Mouse (Mus musculus): ENCODE results near the gene Atp11a.

Atp11a gene

DNA sequence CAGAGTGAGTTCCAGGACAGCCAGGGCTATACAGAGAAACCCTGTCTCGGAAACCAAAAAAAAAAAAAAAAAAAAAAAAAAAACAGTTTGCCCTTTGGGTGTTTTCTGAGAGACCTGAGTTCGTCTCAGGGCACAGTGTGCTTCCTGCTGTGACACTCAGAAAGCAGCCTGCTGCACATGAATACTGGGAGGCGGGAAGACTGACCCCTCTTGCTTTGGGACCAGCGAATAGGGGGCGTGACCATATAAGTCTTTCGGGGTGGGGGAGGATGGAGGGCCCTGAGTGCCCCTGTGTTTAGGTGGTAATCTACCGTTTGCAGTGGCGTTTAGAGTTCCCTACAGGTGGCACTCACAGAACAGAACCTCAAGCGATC lies 116.2 kb downstream of the Atp11a start:
- DNase-seq (ENCODE audit: low spot score in 2 of 2): no peak

DNA sequence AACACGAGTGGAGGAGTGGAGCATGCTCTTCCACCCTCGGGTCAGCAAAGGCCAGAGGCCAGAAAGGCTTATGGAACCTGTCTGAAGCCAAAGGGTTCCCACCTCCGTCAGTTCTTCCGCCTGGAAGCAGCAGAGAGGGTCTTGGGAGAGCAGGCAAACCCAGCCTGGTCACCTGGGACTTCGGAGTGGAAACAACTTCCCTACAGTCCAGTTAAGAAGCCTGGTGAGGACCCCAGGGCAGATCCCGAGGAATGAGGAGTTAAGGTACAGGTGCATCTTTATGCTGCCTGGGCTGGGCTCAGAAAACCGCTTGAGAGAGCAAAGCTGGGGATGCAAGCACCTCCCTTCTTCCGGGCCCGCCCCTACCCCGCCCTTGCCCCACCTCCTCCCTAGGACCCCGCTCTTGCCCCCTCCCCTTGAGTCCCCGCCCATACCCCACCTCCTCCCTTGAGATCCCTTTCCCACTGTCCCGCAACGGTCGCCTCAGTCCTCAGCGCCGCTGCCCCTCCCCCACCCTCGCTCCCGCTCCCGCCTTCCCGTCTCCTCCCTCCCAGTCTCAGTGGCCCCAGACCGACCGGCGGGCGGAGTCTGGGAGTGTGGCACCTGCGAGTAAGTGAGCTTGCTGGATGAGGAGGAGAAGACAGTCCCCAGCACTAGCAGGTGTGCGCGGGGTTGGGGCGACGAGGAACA lies 116.7 kb downstream of the Atp11a start, which contains the start of gene Mcf2l:
TSS of gene Mcf2l (plus strand) at position 450 of the 690 bp plus-strand sequence.
- peak; percentile 61 to 69 for DNase-seq (ENCODE audit: low spot score in 2 of 2)

DNA sequence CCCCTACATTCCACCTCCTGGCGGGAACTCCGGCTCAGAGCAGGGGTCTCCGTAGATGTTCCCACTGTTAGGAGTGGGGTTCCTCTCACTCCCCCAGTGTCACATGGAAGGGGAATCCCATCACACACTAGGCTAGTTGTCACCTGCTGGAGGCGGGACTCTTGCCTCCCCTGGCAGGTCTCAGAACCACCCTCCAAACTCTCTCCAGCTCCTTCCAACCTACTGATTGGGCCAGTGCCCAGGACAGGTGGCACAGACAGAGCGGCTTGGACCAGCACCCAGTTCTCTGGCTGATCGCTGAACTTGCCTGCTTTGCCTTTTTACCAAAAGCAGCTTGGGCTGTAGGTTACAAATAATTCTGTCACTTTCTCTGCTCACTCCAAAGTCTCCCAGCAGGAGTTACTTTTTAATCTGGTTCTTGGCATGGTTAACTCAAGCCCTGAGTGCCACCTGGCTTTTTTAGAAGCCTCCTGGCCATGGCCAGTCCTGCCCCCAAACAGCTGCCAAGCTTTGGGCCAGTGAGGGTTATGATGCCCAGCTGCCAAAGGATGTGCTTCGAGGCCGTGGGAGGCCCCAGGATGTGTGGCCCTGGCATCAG lies 117.5 kb downstream of the Atp11a start:
- peak; percentile 38 to 62 for DNase-seq (ENCODE audit: low spot score in 2 of 2)

DNA sequence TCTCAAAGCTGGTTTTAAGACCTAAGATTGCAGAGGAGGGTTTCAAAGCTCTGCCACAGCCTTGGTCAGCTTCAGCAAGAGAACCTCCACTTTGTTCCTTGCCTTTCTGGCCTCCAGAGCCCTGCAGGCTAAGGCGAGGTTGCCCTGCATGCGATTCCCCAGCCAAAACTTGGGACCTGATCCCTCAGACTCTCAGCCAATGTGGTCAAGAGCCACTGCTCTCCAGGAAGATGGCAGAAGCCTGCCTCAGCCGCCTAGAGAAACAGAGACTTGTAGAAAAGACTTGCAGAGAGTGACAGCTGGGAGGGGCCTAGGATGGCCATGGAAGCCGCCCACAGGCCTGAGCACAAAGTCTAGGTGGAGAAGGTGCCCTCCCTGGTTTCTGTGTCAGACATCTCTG lies 118.2 kb downstream of the Atp11a start:
- no peak for DNase-seq (ENCODE audit: low spot score in 2 of 2)

DNA sequence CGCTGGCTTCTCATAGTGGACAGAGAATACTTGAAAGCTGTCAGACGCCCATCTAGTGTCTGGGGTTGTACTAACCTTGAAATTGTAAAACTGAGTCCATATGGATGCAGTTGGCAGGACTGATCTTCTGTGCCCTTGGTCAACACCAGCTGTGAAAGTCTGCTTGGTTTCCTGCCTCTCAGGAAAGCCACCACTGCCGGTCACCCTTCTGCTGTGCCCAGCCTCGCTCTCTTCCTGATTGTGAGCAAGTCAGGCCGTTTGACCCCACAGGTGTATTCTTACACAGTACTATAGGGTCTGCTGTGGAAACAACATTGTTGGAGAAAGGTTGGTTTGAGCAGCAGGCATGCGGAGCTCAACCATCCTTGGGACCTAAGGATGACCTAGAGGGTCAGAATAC lies 120.3 kb downstream of the Atp11a start:
- DNase-seq (ENCODE audit: low spot score in 2 of 2): no peak

DNA sequence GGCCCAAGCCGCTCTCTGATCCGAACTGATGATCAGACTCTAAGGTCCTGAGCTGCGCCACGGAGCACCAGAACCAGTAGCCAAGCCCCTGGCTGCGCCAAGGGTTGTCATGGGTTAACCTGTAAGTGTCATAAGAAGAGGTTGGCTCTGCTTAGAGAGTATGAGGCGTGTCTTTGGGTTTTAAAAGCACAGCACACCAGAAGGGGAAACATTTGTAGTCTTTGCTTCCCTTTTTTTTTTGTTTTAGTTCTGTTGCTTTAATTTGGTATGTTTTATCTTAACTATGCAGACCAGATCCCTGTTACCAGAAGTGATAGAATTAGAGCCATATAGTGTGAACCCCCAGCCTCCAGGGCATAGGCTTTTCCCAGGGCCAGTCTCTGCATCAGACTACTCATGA lies 123.3 kb downstream of the Atp11a start:
- no peak for DNase-seq (ENCODE audit: low spot score in 2 of 2)

DNA sequence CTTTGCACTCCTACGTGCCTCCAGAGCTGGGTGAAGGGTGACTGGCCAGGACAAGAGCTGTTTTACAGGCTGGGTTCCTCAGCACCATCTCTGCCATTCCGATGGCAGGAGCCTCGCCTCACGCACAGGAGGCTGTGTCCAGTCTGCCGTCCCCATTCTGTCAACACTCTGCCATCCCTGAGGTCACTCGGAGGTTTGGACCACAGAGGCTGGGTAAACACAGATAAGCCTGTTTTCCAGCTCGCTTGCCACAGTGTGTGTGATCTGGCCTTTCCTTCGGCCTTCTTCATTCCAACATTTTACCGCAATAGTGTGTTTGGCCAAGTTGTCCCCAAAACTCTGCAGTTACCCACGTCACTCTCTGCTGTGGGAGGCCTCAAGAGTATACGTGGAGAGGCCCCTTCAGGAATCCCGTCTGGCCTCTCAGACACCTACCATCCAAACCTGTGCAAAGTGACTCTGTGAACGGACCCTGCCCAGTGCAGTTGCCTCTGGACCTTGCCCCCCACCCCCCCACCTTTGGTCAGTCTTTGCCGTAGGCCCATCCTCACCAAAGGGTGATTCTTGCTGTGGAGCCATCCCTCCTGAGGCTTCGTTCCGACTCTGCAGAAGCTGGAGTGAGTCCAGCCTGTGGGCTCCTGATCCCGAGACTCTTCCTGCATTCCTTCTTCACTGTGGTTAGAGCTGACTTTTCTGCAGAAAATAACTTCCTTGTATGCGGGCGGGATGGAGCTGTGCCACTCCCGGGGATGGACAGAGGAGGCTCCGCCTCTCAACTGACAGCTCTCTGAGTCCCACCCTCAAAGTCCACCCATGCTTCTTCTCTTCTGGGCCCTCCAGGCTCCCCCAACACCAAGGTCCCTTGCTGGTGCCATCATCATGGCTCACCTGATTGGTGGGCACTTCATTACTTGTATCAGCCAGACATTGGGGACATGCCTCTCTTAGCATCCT lies 126.5 kb downstream of the Atp11a start:
- no peak for DNase-seq (ENCODE audit: low spot score in 2 of 2)

DNA sequence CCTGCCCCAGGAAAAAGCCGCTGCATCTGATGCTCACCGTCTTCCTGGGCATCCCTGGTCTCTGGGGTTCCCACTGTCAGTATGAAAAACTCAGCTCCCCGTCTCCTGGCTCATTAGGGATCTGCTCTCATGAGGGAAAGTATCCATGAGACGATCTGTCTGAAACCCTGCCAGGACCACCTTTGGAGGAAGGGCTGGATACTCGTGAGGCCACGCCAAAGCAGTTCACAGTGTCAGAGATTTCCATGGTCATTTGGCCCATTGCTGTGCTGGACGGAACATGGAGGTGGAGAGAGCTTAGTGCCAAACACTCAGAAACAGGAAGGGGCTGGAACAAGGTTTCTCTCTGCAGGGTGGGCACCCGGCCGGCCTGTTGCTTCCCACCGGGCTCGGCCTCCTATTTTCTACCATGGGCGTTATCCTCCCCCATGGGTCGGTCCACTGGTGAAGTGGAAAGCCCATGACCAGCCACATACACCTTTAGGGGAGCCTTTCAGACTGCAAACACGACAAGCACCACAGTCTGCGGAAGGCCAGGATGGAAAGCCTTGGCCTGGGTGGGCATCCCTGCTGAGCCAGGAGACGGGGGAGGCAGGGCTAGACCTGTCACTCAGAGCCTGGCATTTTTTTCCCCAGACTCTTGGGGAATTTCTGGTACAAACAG lies 131.1 kb downstream of the Atp11a start:
- DNase-seq (ENCODE audit: low spot score in 2 of 2): no peak

DNA sequence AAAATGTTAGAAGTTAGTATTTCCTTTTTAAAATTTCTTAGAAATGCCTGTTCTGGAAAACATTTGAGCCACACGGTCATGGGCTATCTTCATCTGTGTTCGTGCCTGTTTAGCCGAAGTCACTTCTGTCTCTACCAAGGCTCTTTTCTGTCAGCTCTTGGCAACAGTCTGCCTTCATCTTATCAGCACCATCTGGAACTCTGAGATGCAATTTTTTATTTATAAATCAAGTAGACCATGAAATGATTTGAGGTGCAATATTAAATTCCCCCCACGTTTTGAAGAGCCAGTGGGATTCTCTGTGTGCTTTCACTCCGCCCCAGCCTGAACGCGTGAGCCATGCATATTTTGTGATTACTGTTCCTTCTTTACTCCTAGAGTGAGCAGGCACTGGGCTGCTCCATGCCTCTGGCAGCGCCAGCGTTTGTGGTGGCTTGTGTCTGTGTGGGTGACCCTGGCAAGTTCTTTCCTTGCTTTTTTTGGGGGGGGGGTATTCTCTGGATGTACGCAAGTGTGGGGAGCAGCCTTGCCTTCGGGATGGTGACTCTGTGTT lies 132.3 kb downstream of the Atp11a start:
- DNase-seq (ENCODE audit: low spot score in 2 of 2): no peak

DNA sequence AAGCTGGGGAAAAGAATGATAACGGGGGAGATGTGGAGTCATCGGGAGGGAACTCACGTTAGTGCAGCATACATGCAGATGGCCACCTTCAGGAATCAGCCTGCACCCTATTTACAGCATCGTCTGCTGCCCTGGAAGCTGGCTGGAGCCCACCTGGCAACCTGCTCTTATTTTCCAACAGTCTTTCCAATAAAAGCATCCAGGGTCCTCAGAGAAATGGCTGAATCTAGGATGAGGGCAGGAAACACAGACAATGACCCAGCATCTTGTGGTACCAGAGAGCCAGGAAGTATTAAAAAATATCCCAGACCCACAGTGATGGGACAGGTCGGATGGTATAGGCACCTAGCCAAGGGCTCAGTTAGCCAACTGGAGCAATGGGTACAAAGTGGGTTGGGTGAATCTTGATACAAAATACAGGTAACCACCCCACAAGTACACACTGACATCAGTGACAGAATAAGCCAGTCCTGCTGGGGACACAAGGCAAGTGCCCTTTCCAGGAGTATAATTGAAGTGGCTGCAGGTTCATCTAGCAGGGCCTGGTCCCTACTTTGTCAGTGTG lies 136.2 kb downstream of the Atp11a start:
- no peak for DNase-seq (ENCODE audit: low spot score in 2 of 2)

DNA sequence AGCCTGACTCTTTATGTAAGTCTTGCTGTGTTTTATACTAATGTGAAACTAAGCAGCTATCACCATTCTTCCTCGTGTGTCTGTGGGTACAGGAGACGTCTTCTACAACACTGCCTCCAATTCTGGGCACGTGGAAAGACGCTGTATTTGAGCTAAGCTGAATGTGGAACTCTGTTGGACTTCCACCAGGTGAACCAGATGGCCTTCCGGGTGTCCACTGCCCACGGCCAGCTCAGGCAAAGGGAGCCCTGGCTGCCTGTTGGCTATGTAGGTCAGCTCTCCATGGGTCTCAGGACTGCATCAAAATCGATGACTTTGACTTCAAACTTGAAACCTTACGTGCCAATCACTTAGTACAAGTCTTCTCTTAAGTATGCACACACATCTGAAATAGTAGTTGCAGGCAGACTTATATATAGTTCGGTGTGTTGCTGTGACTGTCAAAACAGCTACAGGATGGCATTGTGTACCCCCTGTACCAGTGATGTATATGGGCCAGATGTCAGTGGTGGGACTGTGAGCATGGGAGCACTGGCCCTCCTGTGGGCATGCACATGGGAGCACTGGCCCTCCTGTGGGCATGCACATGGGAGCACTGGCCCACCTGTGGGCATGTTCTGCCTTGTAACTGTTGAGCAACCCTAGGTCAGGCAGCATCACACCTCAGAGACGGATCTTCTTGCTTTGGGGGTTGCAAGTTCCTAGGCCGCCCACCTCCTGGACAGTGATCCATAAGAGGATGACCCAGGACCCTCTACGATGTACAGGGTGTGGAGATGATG lies 137.2 kb downstream of the Atp11a start:
- DNase-seq (ENCODE audit: low spot score in 2 of 2): no peak

DNA sequence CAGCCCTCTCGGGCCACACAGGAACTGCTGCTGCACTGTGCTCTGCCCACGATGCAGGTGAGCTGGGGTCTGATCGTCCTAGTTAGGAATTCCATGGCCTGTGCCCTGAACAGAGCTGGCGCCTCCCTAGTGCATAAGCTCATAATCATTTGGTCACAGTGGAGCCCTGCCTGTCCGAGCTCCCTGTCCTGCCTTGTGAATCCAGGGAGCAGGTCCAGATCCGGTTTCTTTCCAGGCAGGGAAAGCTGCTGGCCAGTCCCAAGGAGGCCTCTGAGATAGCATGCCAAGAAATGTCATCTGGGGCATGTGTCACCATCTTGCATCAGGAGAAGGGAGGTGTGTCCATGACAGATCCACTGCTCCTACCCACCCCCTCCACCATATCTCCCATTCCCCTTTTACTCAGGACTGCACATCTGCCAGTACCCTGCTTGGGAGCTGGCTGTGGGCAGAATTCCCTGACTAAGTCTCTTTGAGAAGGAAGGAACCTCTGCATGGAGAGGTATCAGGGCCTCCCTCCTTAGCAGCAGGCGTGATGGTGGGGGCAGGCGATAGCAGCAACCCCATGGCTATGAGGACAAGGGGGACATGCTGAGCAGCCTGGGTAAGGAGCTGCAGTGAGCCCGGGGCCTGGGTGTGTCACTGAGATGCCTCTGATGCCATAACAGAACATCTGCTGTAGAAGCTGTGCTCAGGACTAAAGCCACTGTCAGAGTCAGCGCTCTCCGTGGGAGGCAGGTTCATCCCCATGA lies 138.1 kb downstream of the Atp11a start:
- DNase-seq (ENCODE audit: low spot score in 2 of 2): no peak

DNA sequence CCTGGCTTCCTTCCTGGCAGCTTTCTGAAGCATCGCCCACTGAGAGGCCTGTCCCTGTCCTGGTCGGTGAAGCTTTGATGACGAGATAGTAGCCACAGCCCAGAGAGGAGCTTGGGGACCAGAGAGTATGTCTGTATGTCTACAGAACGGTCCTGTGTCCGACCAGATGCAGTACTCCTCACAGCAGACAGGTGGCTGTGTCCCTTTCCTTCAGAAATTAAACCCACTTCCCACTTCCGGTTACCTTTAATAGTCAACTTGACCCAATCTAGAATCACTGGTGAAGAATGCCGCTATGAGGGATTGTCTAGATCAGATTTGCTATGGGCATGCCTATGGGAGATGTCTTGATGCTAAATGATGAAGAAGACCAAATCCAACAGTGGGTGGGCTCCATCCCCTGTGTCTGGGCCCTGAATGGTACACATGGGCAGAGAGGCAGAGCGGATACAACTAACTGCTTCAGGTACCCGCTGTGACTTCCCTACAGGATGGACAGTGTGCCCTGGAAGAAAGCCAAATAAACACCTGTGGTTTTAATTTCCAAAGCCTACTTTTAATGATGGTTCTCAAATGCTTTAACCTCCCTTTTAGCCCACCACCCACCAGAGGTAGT lies 138.8 kb downstream of the Atp11a start:
- DNase-seq (ENCODE audit: low spot score in 2 of 2): no peak

DNA sequence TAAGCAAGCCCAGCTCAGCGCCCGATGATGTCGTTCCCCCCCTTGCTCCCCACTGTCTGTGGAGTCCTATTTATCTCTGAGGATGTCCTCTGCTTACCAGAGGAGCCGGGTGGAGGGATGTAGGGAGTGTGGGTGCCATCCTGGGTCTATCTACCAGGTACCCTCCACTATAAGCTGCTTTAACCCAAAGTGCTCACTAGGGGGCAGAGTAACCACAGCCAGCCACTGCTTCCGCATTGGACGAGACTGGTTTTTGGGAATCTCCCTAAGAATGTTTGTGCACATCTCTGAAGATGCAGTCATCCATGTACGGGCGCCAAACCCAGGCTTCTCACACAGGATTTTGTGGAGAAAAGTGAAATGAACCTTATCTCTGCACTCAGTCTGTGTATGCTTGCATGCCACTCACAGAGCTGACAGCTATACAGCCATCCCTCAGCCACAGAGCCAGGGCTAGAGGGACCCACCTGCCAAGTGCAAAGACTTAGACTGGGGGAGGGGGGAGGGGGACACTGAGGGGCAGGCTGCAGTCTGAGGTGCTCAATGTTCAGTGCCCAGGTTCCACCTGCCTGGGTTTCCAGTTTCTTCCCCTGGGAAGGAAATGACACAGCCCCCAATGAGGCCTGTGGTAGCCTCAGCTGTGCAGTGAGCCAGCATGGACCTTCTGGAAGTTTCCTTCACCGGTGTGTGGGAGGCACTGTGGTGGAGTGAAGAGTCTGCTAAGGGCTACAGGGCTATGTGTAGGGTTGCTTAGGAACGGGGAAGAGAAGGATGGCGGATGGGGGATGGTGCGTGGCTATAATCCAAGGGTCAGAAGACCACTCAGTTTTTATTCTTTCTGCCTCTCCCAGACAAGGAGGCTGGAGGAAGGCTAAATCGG lies 139.9 kb downstream of the Atp11a start:
- DNase-seq (ENCODE audit: low spot score in 2 of 2): peak; percentile 73 to 75

DNA sequence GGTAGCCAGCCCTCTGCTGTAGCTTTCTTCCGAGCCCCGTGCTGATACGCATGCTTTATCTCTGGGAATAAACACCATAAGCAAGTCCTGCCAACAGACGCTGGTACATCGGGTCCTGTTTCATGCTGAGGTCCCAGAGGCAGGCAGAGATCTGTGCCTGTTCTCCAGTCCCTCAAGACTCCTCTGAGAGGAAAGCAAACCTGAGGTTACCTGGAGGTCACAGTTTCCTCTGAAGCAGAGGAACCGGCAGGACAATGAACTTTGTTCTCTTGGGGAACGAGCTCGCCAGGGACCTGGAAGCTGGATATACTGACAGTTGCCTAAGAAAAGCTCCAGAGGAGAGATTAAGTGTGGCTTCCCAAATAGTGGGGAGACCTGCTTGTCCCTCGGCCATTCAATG lies 141.0 kb downstream of the Atp11a start:
- no peak for DNase-seq (ENCODE audit: low spot score in 2 of 2)

DNA sequence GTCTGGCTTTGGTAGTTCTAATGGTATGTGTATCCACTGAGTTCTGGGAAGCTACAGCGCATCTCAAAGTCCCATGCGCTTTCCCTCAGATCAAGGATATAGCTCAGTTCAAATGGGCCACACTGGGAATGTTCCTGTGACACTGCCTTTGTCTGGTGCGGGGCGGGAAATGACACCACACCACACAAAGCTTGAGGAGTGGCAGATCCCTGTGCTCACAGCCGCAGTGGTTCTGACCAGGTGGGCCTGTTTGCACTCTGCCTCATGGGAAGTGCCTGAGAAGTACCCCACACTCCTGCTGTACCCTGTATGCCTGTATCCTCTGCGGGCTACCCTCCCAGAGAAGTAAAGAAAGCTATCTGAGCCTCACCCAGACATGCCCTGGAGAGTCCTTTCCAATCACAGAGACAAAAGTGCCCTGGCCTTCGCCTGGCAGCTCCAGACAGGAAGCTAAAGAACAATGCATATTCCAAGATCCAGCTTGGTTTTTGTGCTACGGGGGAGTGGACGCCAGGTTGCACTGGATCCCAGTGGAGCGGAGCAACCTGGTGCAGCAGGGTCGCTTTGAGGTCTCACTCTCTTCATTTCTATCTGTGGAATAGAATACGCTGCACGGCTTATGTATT lies 147.1 kb downstream of the Atp11a start:
- no peak for DNase-seq (ENCODE audit: low spot score in 2 of 2)

DNA sequence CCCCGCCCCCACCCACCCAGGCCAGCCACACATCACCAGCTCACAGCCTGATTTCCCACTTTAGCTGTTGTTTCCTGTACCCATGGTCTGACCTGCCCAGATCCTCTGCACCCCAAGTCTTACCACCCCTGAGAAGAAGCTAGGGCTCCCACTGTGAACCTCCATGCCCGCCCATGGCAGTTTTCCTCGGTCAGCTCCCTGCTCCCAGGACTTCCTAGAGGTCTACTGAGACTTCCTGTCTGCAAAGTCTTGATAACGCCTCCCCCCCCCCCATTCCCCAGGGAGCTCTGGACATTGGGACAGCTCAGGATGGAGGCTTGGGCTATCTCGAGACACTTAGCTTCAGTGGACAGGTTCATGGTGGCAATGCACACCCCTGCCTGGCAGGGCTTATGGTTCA lies 148.3 kb downstream of the Atp11a start:
- no peak for DNase-seq (ENCODE audit: low spot score in 2 of 2)

Measured in right cerebral cortex, postnatal 10 days (tissue).